Mouse (Mus musculus): ENCODE data around the gene Fcgr3. TPM values are rescaled to one million over a fixed set of nuclear protein-coding genes. Genes with fewer than 3 reads are reported as not detected.

Gene Fcgr3
- total RNA-seq, 1 experiment = 0.40 TPM

GRCm38 (mm10) chr1:171006335-171006734 is 58.4 kb downstream of the Fcgr3 start:
- no peak for DNase-seq (ENCODE audit: low read depth, low spot score)
- H3K4me1 ChIP-seq (ENCODE audit: control insufficient read depth in 2 of 2, insufficient read depth in 2 of 2, low read length in 2 of 2, poor library complexity in 1 of 2) = no peaks in the 10 kb centered on the region
- TF ChIP-seq ZC3H11A (IDR thresholded peaks at IDR 0.05; ENCODE audit: borderline replicate concordance, low read depth, low read length) = no peak
- no peak for TF ChIP-seq ZNF384 (IDR thresholded peaks at IDR 0.05; ENCODE audit: low read depth, low read length)
- TF ChIP-seq MAFK (IDR thresholded peaks at IDR 0.05; ENCODE audit: insufficient read depth, low read depth, low read length) = no peak
- no peak for TF ChIP-seq CHD2 (IDR thresholded peaks at IDR 0.05; ENCODE audit: low read depth, low read length)
- no peak for TF ChIP-seq HCFC1 (IDR thresholded peaks at IDR 0.05; ENCODE audit: borderline replicate concordance, insufficient read depth, low read length)
- H3K9me3 ChIP-seq (ENCODE audit: control insufficient read depth, insufficient read depth, low read depth, low read length) = no peaks in the 10 kb centered on the region
- no peaks in the 10 kb centered on the region for H3K36me3 ChIP-seq (ENCODE audit: control insufficient read depth, insufficient read depth, low read length, poor library complexity, severe bottlenecking)
- H3K4me3 ChIP-seq (ENCODE audit: insufficient read depth in 1 of 2, low read depth in 1 of 2, low read length in 2 of 2, poor library complexity in 1 of 2, severe bottlenecking in 1 of 2) = no peak overlapping the region
- no peak overlapping the region for H3K27ac ChIP-seq (ENCODE audit: insufficient read depth, low read depth, low read length, poor library complexity, severe bottlenecking)
- in situ Hi-C loops (cut with MboI; ENCODE audit: low sequenced_read_pairs in 2 of 2, unreplicated experiment in 2 of 2) = no loop called here
- no peak overlapping the region for H3K9ac ChIP-seq (ENCODE audit: insufficient read depth, low read depth, low read length, poor library complexity, severe bottlenecking)

GRCm38 (mm10) chr1:171005586-171005985 is 59.1 kb downstream of the Fcgr3 start:
- Histone ChIP-seq H3K4me3 (ENCODE audit: insufficient read depth in 1 of 2, low read depth in 1 of 2, low read length in 2 of 2, poor library complexity in 1 of 2, severe bottlenecking in 1 of 2) (no peak overlapping the region), H3K27ac (ENCODE audit: insufficient read depth, low read depth, low read length, poor library complexity, severe bottlenecking) (no peak overlapping the region), H3K4me1 (ENCODE audit: control insufficient read depth in 2 of 2, insufficient read depth in 2 of 2, low read length in 2 of 2, poor library complexity in 1 of 2) (no peaks in the 10 kb centered on the region), H3K36me3 (ENCODE audit: control insufficient read depth, insufficient read depth, low read length, poor library complexity, severe bottlenecking) (no peaks in the 10 kb centered on the region), H3K9me3 (ENCODE audit: control insufficient read depth, insufficient read depth, low read depth, low read length) (no peaks in the 10 kb centered on the region), H3K9ac (ENCODE audit: insufficient read depth, low read depth, low read length, poor library complexity, severe bottlenecking) (no peak overlapping the region)
- DNase-seq (ENCODE audit: low read depth, low spot score) = no peak
- TF ChIP-seq ZNF384 (IDR thresholded peaks at IDR 0.05; ENCODE audit: low read depth, low read length) = no peak
- TF ChIP-seq HCFC1 (IDR thresholded peaks at IDR 0.05; ENCODE audit: borderline replicate concordance, insufficient read depth, low read length) = no peak
- no peak for TF ChIP-seq ZC3H11A (IDR thresholded peaks at IDR 0.05; ENCODE audit: borderline replicate concordance, low read depth, low read length)
- TF ChIP-seq MAFK (IDR thresholded peaks at IDR 0.05; ENCODE audit: insufficient read depth, low read depth, low read length) = no peak
- no peak for TF ChIP-seq CHD2 (IDR thresholded peaks at IDR 0.05; ENCODE audit: low read depth, low read length)
- in situ Hi-C loops (cut with MboI; ENCODE audit: low sequenced_read_pairs in 2 of 2, unreplicated experiment in 2 of 2) = no loop called here

DNA sequence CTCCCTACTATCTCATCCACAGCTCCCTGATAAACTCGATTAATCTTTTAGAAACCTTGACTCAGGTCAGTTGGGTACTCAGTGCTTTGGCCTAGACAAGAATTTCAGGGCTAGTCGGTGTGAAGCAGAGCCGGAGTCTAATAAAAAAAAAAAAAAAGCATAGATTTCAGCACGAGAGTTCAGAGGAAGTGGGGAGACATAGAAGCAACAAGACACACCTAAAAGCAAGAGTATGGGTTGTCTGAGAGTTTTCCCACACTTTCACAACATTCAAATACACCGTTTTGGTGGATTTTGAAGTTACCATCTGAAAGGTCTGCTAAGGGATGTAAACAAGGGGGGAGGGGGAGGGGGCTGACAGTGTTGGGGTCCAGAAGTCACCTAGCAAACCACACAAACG is 59.7 kb downstream of the Fcgr3 start:
- no peak overlapping the region for H3K4me3 ChIP-seq (ENCODE audit: insufficient read depth in 1 of 2, low read depth in 1 of 2, low read length in 2 of 2, poor library complexity in 1 of 2, severe bottlenecking in 1 of 2)
- H3K9me3 ChIP-seq (ENCODE audit: control insufficient read depth, insufficient read depth, low read depth, low read length) = no peaks in the 10 kb centered on the region
- in situ Hi-C loops (cut with MboI; ENCODE audit: low sequenced_read_pairs in 2 of 2, unreplicated experiment in 2 of 2) = no loop called here
- no peak for DNase-seq (ENCODE audit: low read depth, low spot score)
- H3K27ac ChIP-seq (ENCODE audit: insufficient read depth, low read depth, low read length, poor library complexity, severe bottlenecking) = no peak overlapping the region
- H3K9ac ChIP-seq (ENCODE audit: insufficient read depth, low read depth, low read length, poor library complexity, severe bottlenecking) = no peak overlapping the region
- H3K4me1 ChIP-seq (ENCODE audit: control insufficient read depth in 2 of 2, insufficient read depth in 2 of 2, low read length in 2 of 2, poor library complexity in 1 of 2) = no peaks in the 10 kb centered on the region
- H3K36me3 ChIP-seq (ENCODE audit: control insufficient read depth, insufficient read depth, low read length, poor library complexity, severe bottlenecking) = no peaks in the 10 kb centered on the region
- TF ChIP-seq CHD2 (IDR thresholded peaks at IDR 0.05; ENCODE audit: low read depth, low read length) = no peak
- TF ChIP-seq ZC3H11A (IDR thresholded peaks at IDR 0.05; ENCODE audit: borderline replicate concordance, low read depth, low read length) = no peak
- no peak for TF ChIP-seq MAFK (IDR thresholded peaks at IDR 0.05; ENCODE audit: insufficient read depth, low read depth, low read length)
- 0 out of 2 replicates have a peak, but pooled peaks have one; percentile 14 for TF ChIP-seq ZNF384 (IDR thresholded peaks at IDR 0.05; ENCODE audit: low read depth, low read length)
- no peak for TF ChIP-seq HCFC1 (IDR thresholded peaks at IDR 0.05; ENCODE audit: borderline replicate concordance, insufficient read depth, low read length)

Other genes with a start within 250 kb of the Fcgr3 start
- gene Atf6, start 197.2 kb downstream of the Fcgr3 start, total RNA-seq (2012; rRNA removed) = 33.2 and 39.0 TPM in 2 replicates
- 2.8 and 3.5 TPM in 2 replicates for gene Gm26620, start 179.9 kb downstream of the Fcgr3 start, total RNA-seq (2012; rRNA removed)
- 35.0 and 47.6 TPM in 2 replicates for gene Dusp12, start 179.4 kb downstream of the Fcgr3 start, total RNA-seq (2012; rRNA removed)
- gene Fcrlb, start 152.0 kb downstream of the Fcgr3 start, total RNA-seq (2012; rRNA removed) = 0.16 TPM in 1 of 2 replicates, not detected in the other
- gene Fcrla, start 137.4 kb downstream of the Fcgr3 start, total RNA-seq (2012; rRNA removed) = not detected in 2 replicates
- 2.4 and 4.5 TPM in 2 replicates for gene Fcgr2b, start 88.4 kb downstream of the Fcgr3 start, total RNA-seq (2012; rRNA removed)
- 0.49 TPM in 1 of 2 replicates, not detected in the other for gene Fcgr4, start 46.0 kb downstream of the Fcgr3 start, total RNA-seq (2012; rRNA removed)
- not detected in 2 replicates for gene Cfap126, start 49.0 kb upstream of the Fcgr3 start, total RNA-seq (2012; rRNA removed)
- 55.0 and 57.9 TPM in 2 replicates for gene Sdhc, start 85.7 kb upstream of the Fcgr3 start, total RNA-seq (2012; rRNA removed)
- 0.36 TPM in 1 of 2 replicates, not detected in the other for gene Mpz, start 85.8 kb upstream of the Fcgr3 start, total RNA-seq (2012; rRNA removed)
- gene Pcp4l1, start 131.3 kb upstream of the Fcgr3 start, total RNA-seq (2012; rRNA removed) = 0.63 and 2.2 TPM in 2 replicates
- gene Nr1i3, start 149.0 kb upstream of the Fcgr3 start, total RNA-seq (2012; rRNA removed) = 0.71 and 1.2 TPM in 2 replicates
- gene Tomm40l, start 157.6 kb upstream of the Fcgr3 start, total RNA-seq (2012; rRNA removed) = 22.0 and 27.5 TPM in 2 replicates
- 0.98 and 2.0 TPM in 2 replicates for gene Apoa2, start 160.1 kb upstream of the Fcgr3 start, total RNA-seq (2012; rRNA removed)
- gene Fcer1g, start 169.4 kb upstream of the Fcgr3 start, total RNA-seq (2012; rRNA removed) = 0.62 and 0.63 TPM in 2 replicates
- gene Adamts4, start 185.5 kb upstream of the Fcgr3 start, total RNA-seq (2012; rRNA removed) = 3.9 and 4.5 TPM in 2 replicates
- gene Ndufs2, start 186.5 kb upstream of the Fcgr3 start, total RNA-seq (2012; rRNA removed) = 175 and 229 TPM in 2 replicates
- 35.8 and 51.0 TPM in 2 replicates for gene B4galt3, start 205.4 kb upstream of the Fcgr3 start, total RNA-seq (2012; rRNA removed)
- gene Ppox, start 216.3 kb upstream of the Fcgr3 start, total RNA-seq (2012; rRNA removed) = 15.5 and 23.6 TPM in 2 replicates
- gene Usp21, start 223.1 kb upstream of the Fcgr3 start, total RNA-seq (2012; rRNA removed) = 23.1 and 30.7 TPM in 2 replicates
- 59.1 and 78.8 TPM in 2 replicates for gene Ufc1, start 230.1 kb upstream of the Fcgr3 start, total RNA-seq (2012; rRNA removed)